Mouse (Mus musculus): ENCODE measurements around the gene Best1. TPM values are rescaled to one million over a fixed set of nuclear protein-coding genes. Genes with fewer than 3 reads are reported as not detected.

The Best1 gene
- total RNA-seq (2021) (under 1 TPM; 0.17 to 0.62 TPM), polyA plus RNA-seq (2012; rRNA removed) (0.16 and 0.46 TPM in 2 replicates)
- long read RNA-seq = 0 reads

GRCm38 (mm10) chr19:10001206-10001969, at the start of gene Best1, which contains the start of gene Rab3il1:
Best1 (minus strand) TSS chr19:10001633.
Rab3il1 (plus strand) TSS chr19:10001669.
- DNase-seq = no peak

GRCm38 (mm10) chr19:10050438-10050837, 49.0 kb upstream of the Best1 start:
- no peak for DNase-seq

GRCm38 (mm10) chr19:10049533-10049932, 48.1 kb upstream of the Best1 start:
- no peak for DNase-seq

- DNase-seq = no peak
These were observed 45.5 kb upstream of the Best1 start for GRCm38 (mm10) chr19:10046983-10047382.

- DNase-seq = no peak
These were observed 44.9 kb upstream of the Best1 start for GRCm38 (mm10) chr19:10046346-10046745.

GRCm38 (mm10) chr19:10045707-10046106, 44.3 kb upstream of the Best1 start:
- no peak for DNase-seq

- peak; percentile 47 for DNase-seq
These were observed 42.2 kb upstream of the Best1 start for GRCm38 (mm10) chr19:10043643-10044042.

GRCm38 (mm10) chr19:10042816-10043215, 41.4 kb upstream of the Best1 start:
- DNase-seq = no peak

- no peak for DNase-seq
These were observed 40.8 kb upstream of the Best1 start for GRCm38 (mm10) chr19:10042232-10042631.

- peak; percentile 89 for DNase-seq
These were observed 40.1 kb upstream of the Best1 start, which contains the start of gene Fads3 for GRCm38 (mm10) chr19:10041388-10042148. Fads3 (plus strand) TSS chr19:10041569.

GRCm38 (mm10) chr19:10040866-10041387, 39.5 kb upstream of the Best1 start:
- DNase-seq = no peak

- DNase-seq = no peak
These were observed 38.2 kb upstream of the Best1 start for GRCm38 (mm10) chr19:10039615-10040014.

- DNase-seq = no peak
These were observed 37.5 kb upstream of the Best1 start for GRCm38 (mm10) chr19:10038910-10039309.

- no peak for DNase-seq
These were observed 36.9 kb upstream of the Best1 start for GRCm38 (mm10) chr19:10038364-10038763.

- DNase-seq = no peak
These were observed 36.1 kb upstream of the Best1 start for GRCm38 (mm10) chr19:10037534-10037933.

- DNase-seq = peak; percentile 83
These were observed 33.5 kb upstream of the Best1 start for GRCm38 (mm10) chr19:10034785-10035447.

GRCm38 (mm10) chr19:10034356-10034755, 32.9 kb upstream of the Best1 start:
- no peak for DNase-seq

- peak; percentile 67 for DNase-seq
These were observed 32.0 kb upstream of the Best1 start for GRCm38 (mm10) chr19:10033211-10033973.

GRCm38 (mm10) chr19:10029746-10030145, 28.3 kb upstream of the Best1 start:
- no peak for DNase-seq

GRCm38 (mm10) chr19:10025169-10025875, 23.9 kb upstream of the Best1 start:
- DNase-seq = peak; percentile 92

- peak; percentile 28 for DNase-seq
These were observed 21.9 kb upstream of the Best1 start for GRCm38 (mm10) chr19:10023304-10023758.
